Mouse (Mus musculus) ES-Bruce4 (cell line): Measurements from ENCODE around the gene Evx1.

ENCODE experiments used
- CTCF ChIP-seq: IDR thresholded peaks from one replicate; pipeline ENCODE4 v1.8.1; 2011; ENCODE audit warnings: low read depth, low read length
- EP300 ChIP-seq: IDR thresholded peaks from 2 replicates; pipeline ENCODE4 v1.6.1; 2011; ENCODE audit warnings: low read depth, low read length; ENCODE audit not compliant: insufficient read depth
- POLR2A ChIP-seq: IDR thresholded peaks from one replicate; pipeline ENCODE4 v1.8.1; 2011; ENCODE audit warnings: low read length; ENCODE audit not compliant: insufficient read depth

DNA sequence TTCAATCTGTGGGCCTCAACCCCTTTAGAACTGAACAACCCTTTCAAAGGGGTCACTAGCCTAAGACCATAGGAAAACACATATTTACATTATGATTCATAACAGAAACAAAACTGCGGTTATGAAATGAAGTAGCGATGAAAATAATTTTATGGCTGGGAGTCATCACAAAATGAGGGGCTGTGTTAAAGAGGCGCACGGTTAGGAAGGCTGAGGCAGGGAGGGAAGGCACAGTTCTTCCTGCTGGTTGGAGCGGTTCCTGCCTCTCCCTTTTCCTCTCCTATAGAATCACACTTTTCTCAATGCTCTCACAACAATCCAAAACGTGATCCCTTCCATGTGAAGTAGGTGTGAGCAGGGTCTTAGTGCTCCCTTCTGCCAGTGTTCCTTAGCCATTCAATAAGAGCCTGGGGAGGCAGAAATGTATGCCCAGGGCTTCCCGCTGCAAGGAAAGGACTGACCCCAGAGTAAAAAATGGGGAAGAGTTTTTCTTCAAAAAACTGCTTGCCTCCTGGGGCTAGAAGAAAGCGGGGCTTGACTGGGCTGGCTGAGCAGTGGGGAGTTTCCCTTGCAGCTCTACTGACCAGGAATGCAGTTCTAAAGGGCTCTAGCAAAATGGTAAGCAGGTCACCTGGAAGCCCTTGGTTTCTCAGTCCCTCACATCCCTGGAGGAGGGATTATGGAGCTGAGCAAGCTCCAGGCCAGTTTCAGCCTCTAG lies 37.6 kb upstream of the Evx1 start:
- TF ChIP-seq EP300 (no peak), CTCF (no peak), POLR2A (no peak)
